Mouse (Mus musculus) cortical plate, adult 2 months (tissue): ENCODE measurements around the gene Cep41.

ENCODE experiments used
- CTCF ChIP-seq: fragments of 200-500 bp; IDR thresholded peaks from 2 replicates; pipeline ENCODE4 v1.5.1; 2011; ENCODE audit warnings: mild to moderate bottlenecking, control low read depth, low read length; ENCODE audit not compliant: insufficient read depth; ENCODE audit errors: extremely low read depth
- POLR2A ChIP-seq: fragments of 200-500 bp; IDR thresholded peaks from 2 replicates; pipeline ENCODE4 v1.6.1; 2011; ENCODE audit warnings: mild to moderate bottlenecking, low read length, control low read depth; ENCODE audit not compliant: insufficient read depth; ENCODE audit errors: extremely low read depth

- TF ChIP-seq CTCF (no peak), POLR2A (no peak)
These were observed 43.8 kb downstream of the Cep41 start for GRCm38 (mm10) chr6:30649651-30650296.
